Mouse (Mus musculus): ENCODE data around the gene Dcaf17. TPM values are rescaled to one million over a fixed set of nuclear protein-coding genes. Genes with fewer than 3 reads are reported as not detected.
A peak's percentile ranks its signal among the peaks of the same experiment; 100 is the strongest.

Gene Dcaf17
- polyA plus RNA-seq, 1 experiment from 2014 or later: 34.5 TPM

DNA sequence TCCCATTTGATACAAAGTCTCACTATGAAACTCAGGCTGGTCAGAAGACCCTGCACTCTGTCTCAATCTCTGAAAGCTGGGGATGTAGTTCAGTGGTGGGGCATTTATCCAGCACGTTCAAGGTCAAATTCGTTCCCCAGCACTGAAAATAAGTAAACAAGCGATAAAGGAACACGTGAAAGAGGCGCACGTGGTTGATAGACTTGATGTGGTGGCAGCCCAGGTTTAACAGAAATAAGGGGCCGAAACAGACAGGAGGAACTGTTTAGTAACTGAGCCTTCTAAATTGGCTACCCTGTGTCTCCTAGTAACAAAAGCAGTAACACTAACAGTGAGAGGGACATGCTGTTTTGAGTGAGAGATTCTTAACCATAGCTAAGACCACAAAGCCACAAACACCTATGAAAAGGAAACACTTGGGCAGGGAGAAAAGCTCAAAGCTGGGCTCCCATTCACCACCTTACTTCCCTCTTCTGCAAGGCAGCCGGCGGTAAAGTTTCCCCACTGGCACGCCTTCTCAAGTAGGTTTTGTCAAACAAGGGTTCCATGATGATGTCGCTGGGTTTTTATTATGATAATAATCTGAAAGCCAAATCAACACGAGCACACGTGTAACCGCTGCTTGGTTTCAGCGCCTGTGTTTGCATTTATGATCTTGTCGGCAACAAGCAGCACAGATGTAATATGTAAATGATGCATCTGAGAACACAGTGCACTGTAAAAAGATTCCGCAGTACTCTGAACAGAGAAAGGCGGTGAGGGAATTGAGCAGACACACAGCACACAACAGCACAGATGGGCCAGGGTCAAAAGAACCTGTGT is 22.9 kb upstream of the Dcaf17 start:
- Histone ChIP-seq H3K27me3 (replicated peaks) (no peaks in the 10 kb centered on the region), H3K9me3 (no peaks in the 10 kb centered on the region), H3K4me1 (peaks cover 9% of the 10 kb centered on the region; the same call in 1 of the 2 replicates), H3K4me2 (replicated peaks) (no peak overlapping the region), H3K9ac (no peak overlapping the region), H3K27ac (no peak overlapping the region), H3K4me3 (no peak overlapping the region), H3K36me3 (no peaks in the 10 kb centered on the region)
- ATAC-seq (ENCODE audit: low FRiP score, low read depth): no peak
- WGBS: 80% methylated on average over 18 of the region's 18 CpGs

DNA sequence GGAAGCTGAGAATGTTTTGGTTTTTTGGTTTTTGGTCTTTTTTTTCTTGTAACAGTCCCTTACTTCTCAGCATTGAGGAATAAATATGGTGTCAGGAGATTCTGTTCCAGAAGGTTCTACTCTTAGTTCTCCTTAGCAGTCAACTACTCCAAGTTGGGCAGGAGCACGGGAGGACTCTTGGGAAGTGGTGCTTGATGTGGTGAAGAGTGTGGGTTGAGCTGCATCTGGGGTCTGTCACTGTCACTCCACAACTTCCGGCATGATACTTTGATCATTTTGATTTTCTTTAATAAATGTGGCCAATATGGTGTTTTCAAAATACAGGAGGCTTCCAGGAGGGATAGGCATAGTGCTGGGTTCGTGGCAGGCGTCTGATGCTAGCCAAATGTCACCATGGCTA is 22.1 kb upstream of the Dcaf17 start:
- Histone ChIP-seq H3K36me3 (no peaks in the 10 kb centered on the region), H3K4me2 (replicated peaks) (no peak overlapping the region), H3K4me1 (peaks cover 9% of the 10 kb centered on the region; the same call in 1 of the 2 replicates), H3K27me3 (replicated peaks) (no peaks in the 10 kb centered on the region), H3K9ac (no peak overlapping the region), H3K27ac (no peak overlapping the region), H3K9me3 (no peaks in the 10 kb centered on the region), H3K4me3 (no peak overlapping the region)
- WGBS: 98% methylated on average over 4 of the region's 4 CpGs
- ATAC-seq (ENCODE audit: low FRiP score, low read depth): no peak

DNA sequence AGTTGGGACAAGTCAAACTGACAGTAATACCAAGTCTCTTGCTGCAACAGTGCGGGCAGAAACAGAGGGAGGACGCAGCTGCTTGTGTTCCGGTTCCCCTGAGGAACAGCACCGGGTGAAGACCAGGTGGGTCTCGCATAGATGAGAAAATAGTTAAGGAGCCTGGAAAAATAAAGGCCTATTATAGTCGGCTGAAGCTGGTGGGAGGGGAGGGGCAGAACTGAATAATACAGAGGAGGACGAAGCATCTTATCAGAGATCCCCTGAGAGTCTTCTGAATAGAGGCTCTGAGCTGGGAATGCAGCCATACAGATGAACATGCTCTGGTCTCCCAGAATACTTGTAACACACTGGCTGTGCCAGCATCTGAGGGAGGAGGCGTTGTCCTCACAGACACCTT is 21.1 kb upstream of the Dcaf17 start:
- Histone ChIP-seq H3K36me3 (no peaks in the 10 kb centered on the region), H3K9ac (no peak overlapping the region), H3K4me2 (replicated peaks) (no peak overlapping the region), H3K9me3 (no peaks in the 10 kb centered on the region), H3K4me3 (no peak overlapping the region), H3K27ac (no peak overlapping the region), H3K4me1 (peaks cover 9% of the 10 kb centered on the region; the same call in 1 of the 2 replicates), H3K27me3 (replicated peaks) (no peaks in the 10 kb centered on the region)
- ATAC-seq (ENCODE audit: low FRiP score, low read depth): no peak
- 57% methylated on average over 8 of the region's 8 CpGs for WGBS

DNA sequence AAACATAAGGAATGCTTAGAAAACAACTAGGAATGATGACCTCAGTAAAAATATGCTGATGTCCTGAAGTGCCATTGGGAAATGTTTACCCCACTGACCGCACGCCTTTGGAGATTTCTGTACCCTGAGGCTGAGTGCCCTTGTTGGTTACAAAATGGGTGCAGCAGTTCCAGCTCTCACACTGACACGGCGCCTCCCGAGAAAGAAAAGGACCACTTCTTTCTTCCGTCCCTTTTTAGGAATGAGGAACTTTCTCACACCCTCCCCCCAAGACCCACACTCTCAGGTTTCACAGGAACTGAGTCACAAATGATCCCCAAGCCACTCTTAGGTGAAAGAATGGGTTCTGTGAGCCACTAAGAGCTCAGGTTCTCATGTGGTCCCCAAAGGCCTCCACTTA is 17.7 kb upstream of the Dcaf17 start:
- Histone ChIP-seq H3K4me1 (peaks cover 9% of the 10 kb centered on the region; the same call in 1 of the 2 replicates), H3K27me3 (replicated peaks) (no peaks in the 10 kb centered on the region), H3K27ac (no peak overlapping the region), H3K36me3 (no peaks in the 10 kb centered on the region), H3K4me2 (replicated peaks) (no peak overlapping the region), H3K4me3 (no peak overlapping the region), H3K9me3 (no peaks in the 10 kb centered on the region), H3K9ac (no peak overlapping the region)
- WGBS: 90% methylated on average over 6 of the region's 6 CpGs
- no peak for ATAC-seq (ENCODE audit: low FRiP score, low read depth)

DNA sequence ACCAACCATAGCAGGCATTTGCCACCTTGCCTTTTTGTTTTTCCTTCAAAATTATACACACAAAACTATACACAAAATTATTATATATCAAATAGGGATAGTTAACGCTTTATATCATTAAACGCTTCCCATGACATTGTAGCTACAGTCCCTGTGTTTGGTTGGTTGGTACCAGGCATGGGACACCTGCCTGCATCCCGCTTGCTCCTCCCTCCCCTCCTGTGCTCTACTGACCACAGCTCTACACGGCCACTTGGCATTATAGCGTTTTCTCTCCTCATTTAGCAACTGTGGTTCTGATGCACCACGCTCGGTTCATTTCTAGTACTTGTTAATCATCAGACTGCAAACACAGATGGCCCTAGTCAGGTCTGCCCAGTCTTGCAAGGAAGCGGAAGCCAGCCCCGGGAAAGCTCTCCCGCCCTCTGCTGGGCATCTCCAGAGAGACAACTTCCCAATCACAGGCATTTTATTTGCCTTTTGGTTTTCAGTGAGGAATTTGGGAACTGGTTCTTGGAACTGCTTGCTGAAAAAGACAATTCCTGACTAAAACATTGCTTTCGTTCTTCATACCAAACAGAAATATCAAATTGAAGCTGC is 15.5 kb upstream of the Dcaf17 start:
- no peak overlapping the region for H3K4me3 ChIP-seq
- H3K27ac ChIP-seq: no peak overlapping the region
- no peaks in the 10 kb centered on the region for H3K27me3 ChIP-seq (replicated peaks)
- no peak for ATAC-seq (ENCODE audit: low FRiP score, low read depth)
- no peaks in the 10 kb centered on the region for H3K9me3 ChIP-seq
- H3K9ac ChIP-seq: no peak overlapping the region
- WGBS: 47% methylated on average over 11 of the region's 11 CpGs
- no peak overlapping the region for H3K4me2 ChIP-seq (replicated peaks)
- no peaks in the 10 kb centered on the region for H3K36me3 ChIP-seq
- 0 out of 2 replicates have a peak, but pooled peaks cover 1% of the 10 kb centered on the region for H3K4me1 ChIP-seq

DNA sequence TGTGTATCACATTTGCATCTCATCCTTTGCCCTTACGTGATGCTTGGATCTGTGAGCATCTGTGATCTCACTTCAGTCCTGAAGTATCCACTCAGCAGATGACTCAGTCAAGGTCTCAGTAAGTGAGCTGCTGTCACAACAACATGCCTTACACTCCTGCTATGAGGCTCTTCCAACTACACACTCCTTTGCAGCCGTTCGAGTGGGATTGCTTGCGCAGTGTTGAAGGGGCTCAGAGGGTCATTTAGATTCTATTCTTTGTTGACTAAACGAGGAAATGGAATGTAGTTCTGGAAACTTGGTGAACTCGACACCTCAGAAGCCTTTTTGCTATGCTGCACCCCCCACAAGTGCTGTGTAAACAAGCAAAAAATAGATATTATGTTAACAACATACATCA is 9.0 kb upstream of the Dcaf17 start:
- no peak for ATAC-seq (ENCODE audit: low FRiP score, low read depth)
- no peak overlapping the region for H3K4me3 ChIP-seq
- WGBS: 68% methylated on average over 6 of the region's 6 CpGs
- no peak overlapping the region for H3K4me2 ChIP-seq (replicated peaks)
- H3K4me1 ChIP-seq: no peaks in the 10 kb centered on the region
- H3K27ac ChIP-seq: no peak overlapping the region
- no peaks in the 10 kb centered on the region for H3K9me3 ChIP-seq
- H3K9ac ChIP-seq: no peak overlapping the region
- no peaks in the 10 kb centered on the region for H3K27me3 ChIP-seq (replicated peaks)
- no peaks in the 10 kb centered on the region for H3K36me3 ChIP-seq

DNA sequence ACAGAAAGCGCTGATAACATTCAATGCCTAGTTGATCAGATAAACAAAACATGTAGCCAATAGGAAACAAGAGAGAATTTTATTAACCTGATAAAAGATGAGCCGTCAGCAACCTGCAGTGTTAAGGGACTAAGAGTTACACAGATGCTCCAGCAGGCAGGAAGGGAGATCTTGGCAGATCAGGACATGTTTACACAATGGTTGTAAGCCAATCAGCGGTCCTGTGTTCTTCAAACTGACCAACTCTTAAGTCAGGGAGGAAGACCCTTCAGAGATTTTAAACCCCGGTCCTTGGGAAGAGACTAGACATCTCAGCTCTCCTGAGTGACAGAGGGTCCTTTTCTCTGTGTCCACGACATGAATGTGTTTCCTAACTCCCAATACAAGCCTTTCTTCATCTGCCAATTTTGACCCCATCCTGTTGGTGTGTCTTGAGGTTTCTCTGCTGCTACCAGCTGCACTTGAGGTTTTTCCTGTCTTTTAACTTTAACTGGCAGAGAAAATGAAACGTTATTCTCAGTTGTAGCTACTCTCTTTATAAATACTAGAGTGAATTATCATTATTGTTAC is 8.3 kb upstream of the Dcaf17 start:
- no peak overlapping the region for H3K9ac ChIP-seq
- no peaks in the 10 kb centered on the region for H3K36me3 ChIP-seq
- no peaks in the 10 kb centered on the region for H3K9me3 ChIP-seq
- H3K4me2 ChIP-seq (replicated peaks): no peak overlapping the region
- WGBS: 86% methylated on average over 6 of the region's 6 CpGs
- no peak overlapping the region for H3K4me3 ChIP-seq
- no peaks in the 10 kb centered on the region for H3K27me3 ChIP-seq (replicated peaks)
- no peaks in the 10 kb centered on the region for H3K4me1 ChIP-seq
- ATAC-seq (ENCODE audit: low FRiP score, low read depth): no peak
- no peak overlapping the region for H3K27ac ChIP-seq

DNA sequence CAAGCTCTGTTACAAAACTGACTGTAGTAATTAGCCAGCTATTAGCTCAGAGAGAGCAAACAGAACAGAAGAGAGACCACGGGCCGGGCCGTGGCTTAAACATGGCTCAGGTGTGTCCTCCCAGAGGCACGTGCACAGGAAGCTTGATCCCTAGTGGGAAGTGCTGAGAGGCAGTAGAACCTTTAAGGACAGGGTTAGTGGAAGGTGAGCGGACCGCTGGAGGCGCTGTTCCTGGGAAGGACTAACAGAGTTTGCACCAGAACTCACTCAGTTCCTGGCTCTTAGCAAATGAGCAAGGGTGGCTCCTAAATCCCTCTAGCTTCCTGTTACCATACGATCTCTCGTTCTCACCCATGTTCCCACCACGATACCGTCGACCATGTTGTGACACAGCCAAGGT is 6.2 kb upstream of the Dcaf17 start:
- no peak for ATAC-seq (ENCODE audit: low FRiP score, low read depth)
- no peak overlapping the region for H3K4me2 ChIP-seq (replicated peaks)
- no peak overlapping the region for H3K27ac ChIP-seq
- no peaks in the 10 kb centered on the region for H3K27me3 ChIP-seq (replicated peaks)
- no peaks in the 10 kb centered on the region for H3K36me3 ChIP-seq
- H3K4me3 ChIP-seq: no peak overlapping the region
- 79% methylated on average over 12 of the region's 12 CpGs for WGBS
- H3K9ac ChIP-seq: no peak overlapping the region
- no peaks in the 10 kb centered on the region for H3K9me3 ChIP-seq
- H3K4me1 ChIP-seq: peaks cover 2% of the 10 kb centered on the region

DNA sequence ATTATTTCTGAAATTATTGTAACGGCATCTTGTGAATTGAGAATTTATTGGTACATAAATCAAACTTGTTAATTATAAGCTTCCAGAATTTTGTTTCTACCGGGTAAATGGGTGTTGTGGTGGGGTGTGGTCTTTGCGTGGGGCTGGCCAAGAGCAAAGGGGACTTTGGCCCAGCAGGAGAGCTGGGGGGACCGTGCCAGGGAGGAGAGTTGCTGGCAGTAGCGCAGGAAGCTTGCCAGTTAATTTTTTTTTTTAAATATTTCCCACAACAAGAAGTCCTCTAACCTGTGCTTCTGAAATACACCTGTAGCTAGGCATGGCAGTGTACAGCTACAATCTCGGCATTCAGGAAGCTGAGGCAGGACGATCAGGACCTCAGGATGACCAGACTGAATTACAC is 4.6 kb upstream of the Dcaf17 start:
- H3K36me3 ChIP-seq: no peaks in the 10 kb centered on the region
- no peak for ATAC-seq (ENCODE audit: low FRiP score, low read depth)
- peaks cover 11% of the 10 kb centered on the region for H3K4me1 ChIP-seq
- no peak overlapping the region for H3K9ac ChIP-seq
- 91% methylated on average over 7 of the region's 7 CpGs for WGBS
- no peak overlapping the region for H3K4me2 ChIP-seq (replicated peaks)
- H3K4me3 ChIP-seq: no peak overlapping the region
- no peaks in the 10 kb centered on the region for H3K9me3 ChIP-seq
- H3K27me3 ChIP-seq (replicated peaks): no peaks in the 10 kb centered on the region
- no peak overlapping the region for H3K27ac ChIP-seq

DNA sequence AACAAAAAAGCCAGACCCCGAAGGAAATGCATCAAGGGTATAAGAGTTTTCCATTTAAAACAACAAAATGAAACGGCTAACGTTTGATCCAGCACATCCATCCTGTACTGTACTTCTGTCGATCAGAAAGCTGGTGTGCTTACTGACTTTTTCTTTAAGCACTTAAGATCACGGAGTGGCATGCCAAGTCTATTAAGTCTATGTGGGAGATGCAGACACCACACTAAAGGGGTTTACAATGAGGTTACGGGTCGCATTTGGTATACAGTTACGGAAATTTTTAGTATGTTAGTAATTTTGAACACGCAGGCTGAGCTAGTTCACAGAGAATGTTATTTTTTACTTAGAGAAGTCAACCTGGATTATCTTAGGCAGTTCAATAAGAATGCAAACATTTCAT is 412 bp upstream of the Dcaf17 start:
- H3K27ac ChIP-seq: no peak overlapping the region

DNA sequence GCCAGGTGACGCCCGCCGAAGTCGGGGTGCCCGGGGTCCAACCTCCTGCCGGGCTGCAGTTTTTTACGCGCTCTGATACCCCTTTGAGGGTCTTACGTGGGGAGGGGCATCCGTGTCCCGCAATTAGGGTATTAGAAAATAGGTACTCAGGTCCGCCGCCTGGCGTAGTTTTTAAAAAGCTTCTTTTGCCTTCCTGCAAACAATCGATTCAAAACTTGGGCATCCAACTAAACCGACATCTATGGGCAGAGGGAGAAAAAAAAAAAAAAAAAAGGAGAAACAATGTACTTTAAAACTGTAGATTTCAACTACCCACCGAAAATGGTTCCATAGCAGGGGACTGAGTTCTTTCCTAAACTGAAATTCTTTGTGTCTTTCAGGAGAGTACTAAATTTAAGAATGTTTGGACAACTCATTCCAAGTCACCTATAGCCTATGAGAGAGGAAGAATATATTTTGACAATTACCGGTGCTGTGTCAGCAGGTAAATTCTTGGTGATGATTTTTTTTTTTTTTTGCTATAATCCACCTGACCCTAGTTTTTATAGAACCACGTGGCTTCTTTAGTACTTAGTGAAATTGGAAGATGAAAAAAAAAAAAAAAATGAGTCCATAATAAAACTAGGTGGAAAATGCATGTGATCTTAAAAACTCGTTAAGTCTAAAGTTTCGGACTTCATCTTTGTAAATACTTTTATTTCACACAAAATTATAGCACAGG is 1.1 kb downstream of the Dcaf17 start:
- Histone ChIP-seq H3K4me2 (replicated peaks) (peak overlapping the region; percentile 66), H3K27me3 (replicated peaks) (no peaks in the 10 kb centered on the region), H3K4me1 (peaks cover 11% of the 10 kb centered on the region), H3K9me3 (no peaks in the 10 kb centered on the region), H3K4me3 (peak overlapping the region; percentile 77), H3K36me3 (peaks cover 16% of the 10 kb centered on the region), H3K27ac (peak overlapping the region; percentile 92), H3K9ac (peak overlapping the region; percentile 86)
- WGBS: 12% methylated on average over 21 of the region's 21 CpGs
- no peak for ATAC-seq (ENCODE audit: low FRiP score, low read depth)

More for the DNA sequence above, 412 bp upstream of the Dcaf17 start:
- Histone ChIP-seq H3K4me2 (replicated peaks) (peak overlapping the region; percentile 66), H3K4me3 (peak overlapping the region; percentile 77), H3K27me3 (replicated peaks) (no peaks in the 10 kb centered on the region), H3K9me3 (no peaks in the 10 kb centered on the region), H3K4me1 (peaks cover 11% of the 10 kb centered on the region), H3K36me3 (peaks cover 11% of the 10 kb centered on the region; the same call in 1 of the 2 replicates), H3K9ac (peak overlapping the region; percentile 86)
- no peak for ATAC-seq (ENCODE audit: low FRiP score, low read depth)
- WGBS: 49% methylated on average over 9 of the region's 9 CpGs

DNA sequence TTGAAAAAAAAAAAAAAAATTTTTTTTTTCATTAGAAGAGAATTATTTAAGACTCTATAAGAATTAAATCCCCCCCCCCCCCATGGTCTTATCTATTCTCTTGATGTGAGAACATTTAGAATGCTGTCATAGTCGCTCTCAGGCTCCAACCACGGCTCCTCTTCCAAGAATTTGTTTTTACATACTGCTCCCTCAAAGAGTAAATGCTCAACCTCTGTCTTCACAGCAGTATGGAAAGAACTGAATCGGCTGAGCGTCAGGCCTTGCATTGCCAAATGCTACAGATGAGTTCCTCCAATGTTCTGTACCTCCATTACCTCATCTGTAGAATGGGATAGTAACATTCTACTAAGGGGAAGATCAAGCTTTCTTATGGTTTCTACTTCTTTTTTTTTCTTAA is 16.5 kb downstream of the Dcaf17 start:
- WGBS: 98% methylated on average over 4 of the region's 4 CpGs

More for the DNA sequence above, 16.5 kb downstream of the Dcaf17 start:
- Histone ChIP-seq H3K4me3 (no peak overlapping the region), H3K9ac (no peak overlapping the region), H3K4me1 (no peaks in the 10 kb centered on the region), H3K27ac (no peak overlapping the region), H3K9me3 (no peaks in the 10 kb centered on the region), H3K27me3 (replicated peaks) (no peaks in the 10 kb centered on the region), H3K4me2 (replicated peaks) (no peak overlapping the region), H3K36me3 (peaks cover 3% of the 10 kb centered on the region; the same call in 1 of the 2 replicates)
- ATAC-seq (ENCODE audit: low FRiP score, low read depth): no peak
